Mouse (Mus musculus) gastrocnemius, postnatal 4 days (tissue): ENCODE measurements around the gene Rap1a. TPM values are rescaled to one million over a fixed set of nuclear protein-coding genes. Genes with fewer than 3 reads are reported as not detected.
"Not testable (repeated sequence)": the region's sequence is repeated elsewhere in the genome, so short reads cannot be mapped to it uniquely, and the experiment has no call there.

ENCODE experiments used
- DNase-seq, 2 experiments: peaks; one replicate each; pipeline ENCODE4 v3.0.0; 2021 to 2022; ENCODE audit warnings: low spot score in 2 of 2, mixed read lengths in 2 of 2
- total RNA-seq, 2 experiments: library from RNA; stranded (reverse); gene quantifications; 2 replicates each; pipeline ENCODE4 v1.2.3; 2021

Gene Rap1a
- total RNA-seq, 2 experiments from 2014 or later = 129 to 150 TPM

GRCm38 (mm10) chr3:105717856-105718555, 83.1 kb downstream of the Rap1a start:
- no peak for DNase-seq

- peak in 1 of 2 experiments; percentile 64 for DNase-seq
Measured at GRCm38 (mm10) chr3:105716353-105717000, 84.7 kb downstream of the Rap1a start.

GRCm38 (mm10) chr3:105714820-105715167, 86.3 kb downstream of the Rap1a start:
- DNase-seq = no peak

GRCm38 (mm10) chr3:105714091-105714819, 86.9 kb downstream of the Rap1a start:
- DNase-seq = peak in 1 of 2 experiments; percentile 58

GRCm38 (mm10) chr3:105712827-105713226, 88.3 kb downstream of the Rap1a start:
- DNase-seq = no peak

- peak in 1 of 2 experiments; percentile 69 for DNase-seq
Measured at GRCm38 (mm10) chr3:105711741-105712140, 89.4 kb downstream of the Rap1a start.

GRCm38 (mm10) chr3:105710246-105710645, 90.9 kb downstream of the Rap1a start:
- DNase-seq = peak in 1 of 2 experiments; percentile 61

- DNase-seq = no peak
Measured at GRCm38 (mm10) chr3:105707590-105707989, 93.5 kb downstream of the Rap1a start.

GRCm38 (mm10) chr3:105706366-105707020, 94.6 kb downstream of the Rap1a start:
- no peak for DNase-seq

GRCm38 (mm10) chr3:105705561-105705960, 95.6 kb downstream of the Rap1a start:
- no peak for DNase-seq

GRCm38 (mm10) chr3:105705061-105705549, 96.0 kb downstream of the Rap1a start:
- DNase-seq = peak; percentile 56 to 74

- peak; percentile 52 to 76 for DNase-seq
Measured at GRCm38 (mm10) chr3:105704031-105705008, 96.8 kb downstream of the Rap1a start, which contains the start of gene Inka2. Gene Inka2 (plus strand): TSS chr3:105704599.

- no peak for DNase-seq
Measured at GRCm38 (mm10) chr3:105703571-105703970, 97.6 kb downstream of the Rap1a start.

- DNase-seq = no peak
Measured at GRCm38 (mm10) chr3:105701399-105701798, 99.7 kb downstream of the Rap1a start.

GRCm38 (mm10) chr3:105700786-105701185, 100.3 kb downstream of the Rap1a start:
- DNase-seq = not testable (repeated sequence)

GRCm38 (mm10) chr3:105699241-105699933, 101.7 kb downstream of the Rap1a start:
- no peak for DNase-seq

GRCm38 (mm10) chr3:105698311-105698710, 102.8 kb downstream of the Rap1a start:
- DNase-seq = no peak

- no peak for DNase-seq
Measured at GRCm38 (mm10) chr3:105697148-105697441, 104.0 kb downstream of the Rap1a start.

GRCm38 (mm10) chr3:105696387-105697147, 104.6 kb downstream of the Rap1a start:
- no peak for DNase-seq
